Mouse (Mus musculus) cerebellum, adult 11-12 months (tissue): ENCODE results near the gene Glcci1.

Experiments
- DNase-seq: peaks from one replicate; pipeline ENCODE4 v3.0.0; 2022

The Glcci1 gene

GRCm38 (mm10) chr6:8509551-8509950, at the start of gene Glcci1:
Gene Glcci1 (plus strand): TSS chr6:8509600.
- no peak for DNase-seq

- DNase-seq: no peak
Measured at GRCm38 (mm10) chr6:8462447-8462846, 47.0 kb upstream of the Glcci1 start.

GRCm38 (mm10) chr6:8465388-8465787, 44.0 kb upstream of the Glcci1 start:
- no peak for DNase-seq

- DNase-seq: no peak
Measured at GRCm38 (mm10) chr6:8465985-8466384, 43.4 kb upstream of the Glcci1 start.

GRCm38 (mm10) chr6:8467667-8468337, 41.6 kb upstream of the Glcci1 start:
- no peak for DNase-seq

- DNase-seq: no peak
Measured at GRCm38 (mm10) chr6:8469918-8470317, 39.5 kb upstream of the Glcci1 start.

GRCm38 (mm10) chr6:8472125-8472524, 37.3 kb upstream of the Glcci1 start:
- DNase-seq: no peak

- no peak for DNase-seq
Measured at GRCm38 (mm10) chr6:8472915-8473314, 36.5 kb upstream of the Glcci1 start.

- no peak for DNase-seq
Measured at GRCm38 (mm10) chr6:8473498-8473897, 35.9 kb upstream of the Glcci1 start.

GRCm38 (mm10) chr6:8474316-8474715, 35.1 kb upstream of the Glcci1 start:
- no peak for DNase-seq

- DNase-seq: no peak
Measured at GRCm38 (mm10) chr6:8474820-8475219, 34.6 kb upstream of the Glcci1 start.

- no peak for DNase-seq
Measured at GRCm38 (mm10) chr6:8479176-8479575, 30.2 kb upstream of the Glcci1 start.

- no peak for DNase-seq
Measured at GRCm38 (mm10) chr6:8484437-8485275, 24.7 kb upstream of the Glcci1 start.

GRCm38 (mm10) chr6:8485414-8486175, 23.8 kb upstream of the Glcci1 start:
- DNase-seq: no peak

- DNase-seq: no peak
Measured at GRCm38 (mm10) chr6:8486391-8487043, 22.9 kb upstream of the Glcci1 start.

GRCm38 (mm10) chr6:8487044-8487853, 22.2 kb upstream of the Glcci1 start:
- DNase-seq: no peak

- no peak for DNase-seq
Measured at GRCm38 (mm10) chr6:8488249-8488648, 21.2 kb upstream of the Glcci1 start.

- no peak for DNase-seq
Measured at GRCm38 (mm10) chr6:8489266-8489665, 20.1 kb upstream of the Glcci1 start.

GRCm38 (mm10) chr6:8489938-8490585, 19.3 kb upstream of the Glcci1 start:
- DNase-seq: no peak

GRCm38 (mm10) chr6:8492248-8492647, 17.2 kb upstream of the Glcci1 start:
- DNase-seq: no peak

- DNase-seq: no peak
Measured at GRCm38 (mm10) chr6:8495109-8495826, 14.1 kb upstream of the Glcci1 start.
